Mouse (Mus musculus) gastrocnemius, postnatal 14 days (tissue): ENCODE measurements around the gene Fank1. TPM values are rescaled to one million over a fixed set of nuclear protein-coding genes. Genes with fewer than 3 reads are reported as not detected.

Source experiments
- DNase-seq: peaks from one replicate; pipeline ENCODE4 v3.0.0; 2021; ENCODE audit warnings: mixed read lengths
- intact Hi-C: fragments of 180-260 bp; cut with DNase I; formaldehyde crosslinking; loops from one replicate; pipeline ENCODE4 v1.15.1; 2025; ENCODE audit warnings: low total_unique reads
- total RNA-seq, 2 experiments: library from RNA; stranded (reverse); gene quantifications; 2 replicates each; pipeline ENCODE4 v1.2.3; 2021

The Fank1 gene
- total RNA-seq, 2 experiments from 2014 or later, result 0.33 TPM; not detected in 1

DNA sequence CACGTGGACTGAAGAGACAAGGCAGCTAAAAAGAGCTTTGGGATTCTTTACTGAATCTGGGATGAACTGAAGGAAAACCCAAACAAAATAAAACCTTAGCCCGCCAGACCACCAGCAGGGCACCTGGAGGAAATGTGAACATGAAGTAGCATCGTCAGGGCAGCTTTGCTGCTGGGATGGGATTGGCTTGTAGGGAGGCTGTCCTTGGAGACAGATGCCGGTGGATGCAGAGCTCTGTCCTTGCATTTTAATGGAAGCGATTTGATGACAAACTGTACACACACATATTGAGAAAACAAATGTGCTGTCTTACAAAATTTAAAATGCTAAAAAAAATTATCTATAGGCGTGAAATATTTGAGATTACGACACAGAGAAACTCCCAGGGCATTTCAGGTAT lies 36.3 kb downstream of the Fank1 start:
- DNase-seq, result no peak
- intact Hi-C loops, result no loop called here

DNA sequence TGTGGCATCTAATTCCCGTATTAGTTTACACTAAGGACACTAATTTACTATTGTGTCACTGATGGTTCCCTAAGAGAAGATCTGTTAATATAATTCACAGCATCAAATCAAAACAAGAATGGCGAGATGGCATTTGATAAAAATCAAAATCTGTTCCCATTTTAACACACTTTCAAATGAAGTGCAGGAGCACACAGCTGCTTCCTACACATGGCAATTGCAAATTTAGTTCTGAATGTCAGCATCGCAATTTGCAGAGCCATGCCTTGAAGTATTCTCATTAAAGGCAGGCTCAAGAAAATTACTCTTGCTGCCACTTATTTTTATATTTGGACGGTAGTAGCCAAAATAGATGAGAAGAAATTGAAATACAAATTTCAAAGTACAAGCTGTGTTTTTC lies 36.7 kb downstream of the Fank1 start:
- intact Hi-C loops, result no loop called here

DNA sequence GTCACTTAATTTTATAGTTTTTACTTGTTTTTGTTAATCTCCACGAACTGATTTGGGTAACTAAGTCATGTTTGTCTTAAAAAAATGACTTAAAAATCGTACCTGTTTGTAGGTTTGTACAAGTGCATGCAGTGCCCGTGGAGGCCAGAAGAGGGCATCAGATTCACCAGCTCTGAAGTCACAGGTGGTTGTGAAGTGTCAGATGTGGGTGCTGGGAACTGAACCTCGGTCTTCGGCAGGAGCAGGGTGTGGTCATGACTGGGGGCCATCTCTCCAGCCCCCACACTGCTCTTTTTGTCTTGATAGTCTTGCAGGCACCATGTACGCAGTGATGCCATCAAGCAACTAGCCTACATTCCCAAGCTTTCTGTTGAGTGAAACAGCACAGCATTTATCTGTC lies 47.1 kb downstream of the Fank1 start:
- DNase-seq, result no peak
- intact Hi-C loops, result no loop called here

More for the DNA sequence above, 36.7 kb downstream of the Fank1 start:
- DNase-seq, result no peak

DNA sequence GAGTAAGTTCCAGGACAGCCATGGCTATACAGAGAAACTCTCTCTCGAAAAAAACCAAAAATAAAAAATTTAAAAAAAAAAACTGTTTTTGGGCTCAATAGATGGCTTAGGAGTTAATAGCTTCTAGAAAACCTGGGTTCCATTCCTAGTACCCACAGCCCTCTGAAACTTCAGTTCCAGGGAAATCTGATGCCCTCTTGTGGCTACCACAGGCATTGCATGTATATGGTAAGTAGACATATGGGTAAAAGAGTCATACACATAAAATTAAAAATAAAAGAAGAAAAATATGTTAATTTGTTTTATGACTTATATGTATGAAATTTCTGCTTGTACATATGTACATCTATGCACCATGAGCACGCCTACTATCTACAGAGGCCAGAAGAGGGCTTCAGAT lies 47.9 kb downstream of the Fank1 start:
- DNase-seq, result no peak
- intact Hi-C loops, result no loop called here

- no peak for DNase-seq
- intact Hi-C loops, result no loop called here
Measured at GRCm38 (mm10) chr7:133828514-133828913, 51.9 kb downstream of the Fank1 start.

GRCm38 (mm10) chr7:133829579-133829978 lies 52.9 kb downstream of the Fank1 start:
- no peak for DNase-seq
- intact Hi-C loops, result no loop called here

DNA sequence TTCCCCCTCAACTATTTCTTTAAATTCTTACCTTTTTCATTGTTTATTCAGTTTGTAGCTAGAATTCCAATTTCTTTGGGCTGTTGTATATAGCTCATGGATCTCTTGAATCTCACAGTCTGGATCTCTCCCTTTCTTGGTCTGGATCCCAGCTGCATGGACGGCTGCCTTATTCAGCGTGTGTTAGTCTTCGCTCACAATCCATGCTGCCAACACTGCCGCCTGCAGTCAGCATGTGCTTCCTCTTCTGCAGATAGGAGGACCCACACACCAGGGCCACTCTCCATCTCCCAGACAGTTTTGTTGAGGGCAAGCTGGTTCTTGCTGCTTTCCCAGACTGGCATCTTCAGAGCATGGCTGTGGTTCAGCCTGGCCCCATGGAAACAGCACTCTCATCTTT lies 62.9 kb downstream of the Fank1 start:
- DNase-seq, result peak; percentile 15
- intact Hi-C loops, result no loop called here

DNA sequence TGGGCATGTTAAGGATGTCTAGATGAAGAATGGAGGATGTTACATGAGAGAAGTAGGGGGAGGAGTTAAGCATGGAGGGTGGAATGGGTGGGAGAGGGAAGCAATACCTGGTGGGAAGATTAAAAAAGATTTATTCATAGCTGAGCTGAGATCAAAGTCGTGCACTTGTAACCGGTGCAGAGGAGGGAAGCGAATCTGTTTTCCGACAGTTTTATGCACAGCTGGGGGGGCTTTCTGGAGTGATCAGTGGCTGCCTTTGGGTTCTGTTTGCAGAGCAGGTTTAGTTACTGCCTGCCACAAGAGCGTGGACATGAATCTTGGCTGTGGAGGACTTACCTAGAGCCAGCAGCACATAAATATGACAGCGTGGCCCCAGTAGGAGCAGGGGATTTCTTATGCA lies 65.4 kb downstream of the Fank1 start:
- no peak for DNase-seq
- intact Hi-C loops, result no loop called here

GRCm38 (mm10) chr7:133847175-133847574 lies 70.5 kb downstream of the Fank1 start:
- intact Hi-C loops, result no loop called here
- no peak for DNase-seq

DNA sequence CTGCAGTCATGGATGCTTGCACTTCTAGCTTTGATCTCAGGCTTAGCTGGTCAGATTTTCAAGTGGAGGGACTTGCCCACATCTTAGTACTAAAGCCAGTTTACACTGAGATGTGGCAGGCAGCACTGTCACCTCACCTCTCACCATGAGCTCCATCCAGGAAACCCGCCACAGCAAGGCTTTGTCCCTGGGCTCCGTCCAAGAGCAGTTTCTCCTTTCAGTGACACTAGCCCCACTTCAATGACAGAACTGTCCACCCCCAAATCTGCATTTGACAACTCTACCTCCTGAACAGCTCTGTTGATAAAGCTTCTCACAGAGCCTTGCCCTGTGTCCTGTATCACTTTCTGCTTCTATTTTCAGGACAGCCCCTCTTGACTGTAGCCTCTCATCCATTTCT lies 71.5 kb downstream of the Fank1 start:
- DNase-seq, result no peak
- intact Hi-C loops, result no loop called here

DNA sequence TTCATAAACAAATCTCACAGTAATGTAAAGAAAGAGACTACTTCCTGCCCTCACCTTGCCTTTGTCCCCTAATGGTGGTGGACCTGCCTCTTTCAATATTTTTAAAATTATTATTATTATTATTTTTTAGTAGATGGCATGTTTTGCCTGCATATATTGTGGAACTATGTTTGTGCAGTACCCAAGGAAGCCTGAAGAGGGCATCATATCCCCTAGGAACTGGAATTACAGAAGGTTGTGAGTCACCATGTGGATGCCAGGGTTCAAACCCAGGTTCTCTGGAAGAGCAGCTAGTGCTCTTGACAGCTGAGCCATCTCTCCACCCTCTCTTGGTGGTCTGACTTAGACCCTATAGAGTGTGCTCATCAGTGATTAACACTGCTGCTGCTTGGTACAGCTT lies 74.1 kb downstream of the Fank1 start:
- no peak for DNase-seq
- intact Hi-C loops, result no loop called here

GRCm38 (mm10) chr7:133856278-133856677 lies 79.6 kb downstream of the Fank1 start:
- DNase-seq, result peak; percentile 62
- intact Hi-C loops, result loop anchor here (2.0 kb wide), 1 partner anchor 493 kb away; no protein-coding TSS in a partner anchor

- intact Hi-C loops, result no loop called here
- DNase-seq, result no peak
Measured at GRCm38 (mm10) chr7:133858506-133858905, 81.8 kb downstream of the Fank1 start.

DNA sequence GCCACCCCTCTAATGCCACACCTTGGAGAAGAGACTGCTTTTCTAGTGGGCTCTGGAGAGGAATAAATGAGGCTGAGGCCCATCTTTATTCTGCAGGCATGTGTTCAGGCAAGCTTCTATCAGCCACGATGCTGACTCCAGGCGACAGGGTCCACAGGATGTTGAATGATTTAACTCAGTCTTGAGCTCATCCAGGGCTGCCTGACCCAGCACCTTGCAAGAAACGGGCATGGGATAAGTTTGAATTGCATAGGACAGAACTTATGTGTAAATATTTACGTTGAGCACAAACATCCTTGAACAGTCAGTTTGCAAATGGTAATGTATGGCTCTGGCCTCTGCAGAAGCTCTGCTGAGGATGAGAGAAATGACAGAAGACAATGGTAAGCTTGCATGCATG lies 82.9 kb downstream of the Fank1 start:
- intact Hi-C loops, result no loop called here
- no peak for DNase-seq

GRCm38 (mm10) chr7:133862233-133862632 lies 85.6 kb downstream of the Fank1 start:
- no peak for DNase-seq
- intact Hi-C loops, result no loop called here

GRCm38 (mm10) chr7:133862723-133863122 lies 86.1 kb downstream of the Fank1 start:
- DNase-seq, result no peak
- intact Hi-C loops, result no loop called here

DNA sequence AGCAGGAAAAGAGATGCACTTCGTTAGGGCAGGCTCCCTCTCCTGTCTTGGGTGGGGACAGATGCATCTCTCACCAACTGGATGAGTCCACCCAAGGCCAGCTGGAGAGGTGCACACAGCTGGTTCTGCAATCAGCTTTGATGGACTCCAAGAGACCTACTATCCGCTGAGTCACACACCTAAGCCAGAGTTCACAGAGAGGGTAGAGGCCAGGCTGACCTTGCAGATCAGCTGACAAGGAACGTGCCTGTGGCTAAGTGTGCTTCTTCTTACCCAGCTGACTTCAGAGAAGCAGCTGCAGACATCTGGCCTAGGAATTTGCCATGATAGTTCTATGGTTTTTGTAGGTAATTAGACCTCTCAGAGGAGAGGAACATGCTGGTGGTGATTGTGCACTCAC lies 86.5 kb downstream of the Fank1 start:
- no peak for DNase-seq
- intact Hi-C loops, result no loop called here

GRCm38 (mm10) chr7:133863684-133864083 lies 87.0 kb downstream of the Fank1 start:
- no peak for DNase-seq
- intact Hi-C loops, result no loop called here

DNA sequence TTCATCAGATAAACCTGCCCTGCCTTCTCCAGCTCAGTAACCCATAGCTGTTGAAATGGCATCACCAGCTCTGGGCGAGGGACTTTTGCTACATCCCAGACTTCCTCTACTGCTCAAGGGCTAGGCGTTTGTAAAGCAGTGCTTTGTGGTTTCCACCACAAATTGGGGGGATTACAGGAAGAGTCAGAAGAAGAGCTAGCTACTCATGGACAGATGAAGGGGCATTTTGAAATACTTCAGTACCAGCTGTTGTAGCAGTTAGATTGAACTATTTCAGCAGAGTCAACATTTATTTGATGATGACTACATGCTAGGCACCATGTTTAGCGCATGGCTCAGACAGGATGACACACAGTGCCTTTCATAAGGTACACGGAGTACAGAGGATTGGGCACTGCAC lies 93.6 kb downstream of the Fank1 start:
- intact Hi-C loops, result no loop called here
- no peak for DNase-seq

DNA sequence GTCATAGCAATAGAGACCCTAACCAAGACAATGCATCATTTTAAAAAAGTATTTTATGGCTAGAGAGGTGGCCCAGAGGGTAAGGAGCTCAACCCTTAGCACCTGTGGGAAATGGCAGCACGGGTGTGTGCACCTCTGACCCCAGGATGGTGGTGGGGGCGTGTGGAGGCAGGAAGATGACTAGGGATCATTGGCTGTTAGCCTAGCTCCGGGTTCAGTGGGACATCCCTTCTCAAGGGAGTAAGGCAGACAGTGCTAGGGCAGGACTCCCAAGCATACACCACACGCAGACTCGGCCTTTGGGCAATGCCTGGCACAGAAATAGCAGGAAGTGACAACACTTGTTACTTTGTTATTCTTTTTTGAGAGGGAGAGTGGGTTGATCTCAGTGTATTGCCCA lies 96.0 kb downstream of the Fank1 start:
- intact Hi-C loops, result no loop called here
- no peak for DNase-seq

DNA sequence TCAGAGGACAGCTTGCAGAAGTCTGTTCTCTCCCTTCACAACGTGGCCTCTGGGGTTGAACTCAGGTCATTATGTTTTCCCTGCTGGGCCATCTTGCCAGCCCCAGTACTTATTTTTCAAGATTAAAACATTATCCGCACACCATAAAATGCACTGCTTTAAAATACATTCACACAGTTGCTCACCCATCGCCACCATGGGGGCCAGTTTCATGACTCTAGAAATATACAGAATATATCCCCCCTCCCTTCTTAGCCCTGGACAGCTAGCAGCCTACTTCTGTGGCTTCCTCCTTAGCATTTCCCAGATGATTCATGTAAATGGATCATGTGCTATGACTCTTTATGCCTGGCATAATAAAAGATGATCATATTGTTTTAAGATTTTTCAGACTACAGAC lies 99.5 kb downstream of the Fank1 start:
- intact Hi-C loops, result no loop called here
- no peak for DNase-seq

- intact Hi-C loops, result no loop called here
- no peak for DNase-seq
Measured at GRCm38 (mm10) chr7:133876646-133877342, 100.1 kb downstream of the Fank1 start.
